Mouse (Mus musculus): ENCODE measurements around the gene Gm21312.
"Not testable (repeated sequence)": the region's sequence is repeated elsewhere in the genome, so short reads cannot be mapped to it uniquely, and the experiment has no call there.

The Gm21312 gene

DNA sequence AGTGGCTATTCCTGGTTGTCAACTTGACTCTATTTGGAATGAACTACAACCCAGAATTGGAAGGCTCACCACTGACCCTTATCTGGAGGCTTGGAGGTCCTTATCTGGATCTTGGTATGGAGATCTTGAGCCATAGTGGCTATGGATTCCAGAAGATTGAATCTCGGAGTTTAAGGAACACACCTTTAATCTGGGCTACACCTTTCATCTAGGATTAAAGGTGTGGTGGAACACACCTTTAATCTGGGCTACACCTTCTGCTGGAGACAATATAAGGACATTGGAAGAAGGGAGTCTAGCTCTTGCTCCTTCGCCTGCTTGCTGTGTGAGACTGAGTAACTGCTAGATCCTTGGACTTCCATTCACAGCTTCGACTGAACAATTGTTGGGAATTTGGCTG, at the start of gene Gm21312:
Gene Gm21312, plus strand, starts transcription at position 301 of the 400 bp plus-strand sequence.
- DNase-seq (ENCODE audit: low spot score) = not testable (repeated sequence)

DNA sequence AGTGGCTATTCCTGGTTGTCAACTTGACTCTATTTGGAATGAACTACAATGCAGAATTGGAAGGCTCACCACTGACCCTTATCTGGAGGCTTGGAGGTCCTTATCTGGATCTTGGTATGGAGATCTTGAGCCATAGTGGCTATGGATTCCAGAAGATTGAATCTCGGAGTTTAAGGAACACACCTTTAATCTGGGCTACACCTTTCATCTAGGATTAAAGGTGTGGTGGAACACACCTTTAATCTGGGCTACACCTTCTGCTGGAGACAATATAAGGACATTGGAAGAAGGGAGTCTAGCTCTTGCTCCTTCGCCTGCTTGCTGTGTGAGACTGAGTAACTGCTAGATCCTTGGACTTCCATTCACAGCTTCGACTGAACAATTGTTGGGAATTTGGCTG, 34.1 kb upstream of the Gm21312 start, which contains the start of gene Gm21293:
Gene Gm21293, plus strand, starts transcription at position 301 of the 400 bp plus-strand sequence.
- not testable (repeated sequence) for DNase-seq (ENCODE audit: low spot score)

DNA sequence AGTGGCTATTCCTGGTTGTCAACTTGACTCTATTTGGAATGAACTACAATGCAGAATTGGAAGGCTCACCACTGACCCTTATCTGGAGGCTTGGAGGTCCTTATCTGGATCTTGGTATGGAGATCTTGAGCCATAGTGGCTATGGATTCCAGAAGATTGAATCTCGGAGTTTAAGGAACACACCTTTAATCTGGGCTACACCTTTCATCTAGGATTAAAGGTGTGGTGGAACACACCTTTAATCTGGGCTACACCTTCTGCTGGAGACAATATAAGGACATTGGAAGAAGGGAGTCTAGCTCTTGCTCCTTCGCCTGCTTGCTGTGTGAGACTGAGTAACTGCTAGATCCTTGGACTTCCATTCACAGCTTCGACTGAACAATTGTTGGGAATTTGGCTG, 25.6 kb upstream of the Gm21312 start, which contains the start of gene Gm6763:
Gene Gm6763, plus strand, starts transcription at position 301 of the 400 bp plus-strand sequence.
- not testable (repeated sequence) for DNase-seq (ENCODE audit: low spot score)

DNA sequence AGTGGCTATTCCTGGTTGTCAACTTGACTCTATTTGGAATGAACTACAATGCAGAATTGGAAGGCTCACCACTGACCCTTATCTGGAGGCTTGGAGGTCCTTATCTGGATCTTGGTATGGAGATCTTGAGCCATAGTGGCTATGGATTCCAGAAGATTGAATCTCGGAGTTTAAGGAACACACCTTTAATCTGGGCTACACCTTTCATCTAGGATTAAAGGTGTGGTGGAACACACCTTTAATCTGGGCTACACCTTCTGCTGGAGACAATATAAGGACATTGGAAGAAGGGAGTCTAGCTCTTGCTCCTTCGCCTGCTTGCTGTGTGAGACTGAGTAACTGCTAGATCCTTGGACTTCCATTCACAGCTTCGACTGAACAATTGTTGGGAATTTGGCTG, 17.1 kb upstream of the Gm21312 start, which contains the start of gene Gm8764:
Gene Gm8764, plus strand, starts transcription at position 301 of the 400 bp plus-strand sequence.
- not testable (repeated sequence) for DNase-seq (ENCODE audit: low spot score)

- DNase-seq (ENCODE audit: low spot score) = not testable (repeated sequence)
Measured at GRCm38 (mm10) chr10:104168215-104168614, 8.6 kb upstream of the Gm21312 start, which contains the start of gene Gm21304. Gene Gm21304 (plus strand): TSS chr10:104168515.

- not testable (repeated sequence) for DNase-seq (ENCODE audit: low spot score)
Measured at GRCm38 (mm10) chr10:104185233-104185632, 8.4 kb downstream of the Gm21312 start, which contains the start of gene Gm20765. Gene Gm20765 (plus strand): TSS chr10:104185533.

DNA sequence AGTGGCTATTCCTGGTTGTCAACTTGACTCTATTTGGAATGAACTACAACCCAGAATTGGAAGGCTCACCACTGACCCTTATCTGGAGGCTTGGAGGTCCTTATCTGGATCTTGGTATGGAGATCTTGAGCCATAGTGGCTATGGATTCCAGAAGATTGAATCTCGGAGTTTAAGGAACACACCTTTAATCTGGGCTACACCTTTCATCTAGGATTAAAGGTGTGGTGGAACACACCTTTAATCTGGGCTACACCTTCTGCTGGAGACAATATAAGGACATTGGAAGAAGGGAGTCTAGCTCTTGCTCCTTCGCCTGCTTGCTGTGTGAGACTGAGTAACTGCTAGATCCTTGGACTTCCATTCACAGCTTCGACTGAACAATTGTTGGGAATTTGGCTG, 16.9 kb downstream of the Gm21312 start, which contains the start of gene Gm4340:
Gene Gm4340, plus strand, starts transcription at position 301 of the 400 bp plus-strand sequence.
- DNase-seq (ENCODE audit: low spot score) = not testable (repeated sequence)

GRCm38 (mm10) chr10:104209655-104210054, 32.8 kb downstream of the Gm21312 start:
- DNase-seq (ENCODE audit: low spot score) = no peak

DNA sequence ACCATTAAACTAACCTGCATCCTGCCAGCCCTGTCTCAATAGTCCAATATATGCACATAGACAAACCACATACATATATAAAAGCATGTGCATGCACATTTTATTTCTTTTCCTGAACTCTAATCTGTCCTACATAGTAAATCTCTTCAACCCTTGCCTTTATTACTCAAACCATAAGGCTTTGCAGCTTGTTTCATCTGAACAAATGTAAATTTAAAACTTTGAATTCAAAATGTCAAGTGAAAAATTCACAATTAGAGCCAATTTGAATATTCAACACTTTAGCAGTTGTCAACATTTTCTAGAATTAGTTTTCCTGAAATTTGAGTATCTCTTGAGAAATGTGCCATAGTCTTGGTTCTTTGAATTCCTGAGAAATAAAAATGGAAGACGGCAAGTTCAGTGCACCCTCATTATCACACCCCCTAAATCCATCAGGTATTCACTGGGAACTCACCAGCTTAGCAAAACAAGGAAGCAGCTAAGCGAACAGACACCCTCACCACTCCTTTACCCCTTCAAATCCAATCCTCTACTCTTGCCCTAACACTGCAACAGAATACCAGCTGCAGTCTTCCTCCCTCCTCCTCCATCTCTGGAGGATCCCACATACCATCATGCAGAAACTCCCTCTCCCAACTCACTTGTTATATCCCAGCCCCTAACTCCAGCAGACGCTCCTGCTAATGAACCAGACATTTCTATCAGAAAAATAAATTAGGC, 33.6 kb downstream of the Gm21312 start:
- DNase-seq (ENCODE audit: low spot score) = no peak

DNA sequence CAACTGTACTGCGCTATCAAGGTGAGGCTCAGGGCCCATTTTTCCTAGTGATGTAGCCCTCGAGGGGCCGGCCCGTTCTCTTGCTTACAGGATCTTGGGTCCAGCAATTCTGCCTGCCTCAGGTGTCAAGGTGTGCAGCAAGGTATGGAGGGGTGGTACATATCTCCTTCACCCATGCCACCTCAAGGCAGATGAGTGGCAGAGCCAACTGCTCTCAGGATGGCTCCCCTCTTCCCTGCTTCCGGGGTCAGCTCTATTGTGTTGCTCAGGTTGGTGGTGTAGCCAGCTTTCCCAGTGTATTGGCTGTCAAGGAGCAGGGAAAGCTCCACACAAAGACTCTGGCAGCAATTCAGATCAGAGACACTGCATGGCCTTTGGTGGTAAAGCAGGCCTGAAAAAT, 37.7 kb downstream of the Gm21312 start:
- no peak for DNase-seq (ENCODE audit: low spot score)

GRCm38 (mm10) chr10:104220303-104221021, 43.6 kb downstream of the Gm21312 start:
- no peak for DNase-seq (ENCODE audit: low spot score)

Data from ovary, adult 18-20 months (tissue).